Mouse (Mus musculus) right cerebral cortex, postnatal 36 days (tissue): ENCODE measurements at regions not wholly inside any gene's neighbourhood (a gene's known extent, or its start where the extent isn't known, plus 50 kb on each side); places are given as distances from the start of the nearest gene placed in this dataset.
A peak's percentile ranks its signal among the peaks of the same experiment; 100 is the strongest.
"Not testable (repeated sequence)": the region's sequence is repeated elsewhere in the genome, so short reads cannot be mapped to it uniquely, and the experiment has no call there.

Experiments
- DNase-seq, 2 experiments: peaks; one replicate each; pipeline ENCODE4 v3.0.0; 2022; ENCODE audit warnings: low spot score in 2 of 2, mixed read lengths in 1 of 2

DNA sequence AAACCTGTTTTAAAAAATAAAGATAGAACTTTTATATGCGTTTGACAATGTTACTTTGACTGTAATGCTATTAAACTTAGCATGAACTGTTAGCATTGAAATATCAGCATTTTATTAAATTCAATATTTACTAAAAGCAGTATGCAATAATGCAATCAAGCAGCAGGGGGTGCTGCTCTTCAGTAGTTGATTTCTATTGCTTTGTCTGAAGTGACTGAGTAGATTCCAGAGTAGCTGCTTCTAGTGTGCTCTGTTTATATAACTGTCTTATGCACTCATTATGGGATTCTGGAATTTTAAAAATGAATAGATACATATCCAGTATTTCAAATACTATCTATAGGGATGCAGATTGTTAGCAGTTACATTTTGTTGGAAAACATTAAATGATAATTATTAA, 146.2 kb downstream of the Gm28710 start:
- peak in 1 of 2 experiments; percentile 27 for DNase-seq

DNA sequence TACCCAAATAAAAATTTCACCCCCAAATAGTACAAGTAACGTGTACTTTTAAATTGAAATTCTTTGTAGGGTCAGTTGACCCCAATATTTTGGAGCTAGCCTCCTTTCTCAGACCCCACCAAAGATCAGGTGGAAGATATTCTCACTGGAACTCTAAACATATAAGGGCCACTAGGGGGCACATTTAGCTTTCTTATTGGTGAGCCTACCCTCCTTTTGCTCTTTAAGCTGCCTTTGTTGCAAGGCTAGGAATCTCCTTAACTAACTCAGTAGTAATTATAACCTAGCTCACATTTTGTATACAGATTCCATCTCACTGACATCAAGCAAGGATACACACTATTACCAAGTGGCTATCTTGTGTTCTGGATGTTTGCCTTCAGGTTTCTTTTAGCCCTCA, 155.8 kb downstream of the Gm28710 start:
- no peak for DNase-seq

DNA sequence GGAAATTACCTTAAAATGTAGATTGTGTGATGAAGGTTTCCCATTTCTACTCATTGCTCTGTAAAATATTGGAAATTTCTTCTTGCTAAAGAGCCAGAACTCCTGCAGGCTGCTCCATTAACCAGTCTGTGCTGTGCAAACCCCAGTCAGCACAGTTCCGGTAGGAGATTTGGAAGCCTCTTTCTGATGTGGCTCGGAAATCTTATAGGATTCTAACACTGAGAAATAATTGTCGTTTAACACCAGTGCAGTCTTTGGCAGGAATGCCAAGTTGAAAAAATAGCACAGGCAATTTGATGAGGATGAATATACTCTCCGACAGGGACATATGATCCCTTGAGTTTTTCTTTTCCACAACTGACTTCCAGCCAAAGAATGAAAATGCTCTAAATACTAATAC, 176.1 kb downstream of the Gm28710 start:
- DNase-seq = peak; percentile 1

DNA sequence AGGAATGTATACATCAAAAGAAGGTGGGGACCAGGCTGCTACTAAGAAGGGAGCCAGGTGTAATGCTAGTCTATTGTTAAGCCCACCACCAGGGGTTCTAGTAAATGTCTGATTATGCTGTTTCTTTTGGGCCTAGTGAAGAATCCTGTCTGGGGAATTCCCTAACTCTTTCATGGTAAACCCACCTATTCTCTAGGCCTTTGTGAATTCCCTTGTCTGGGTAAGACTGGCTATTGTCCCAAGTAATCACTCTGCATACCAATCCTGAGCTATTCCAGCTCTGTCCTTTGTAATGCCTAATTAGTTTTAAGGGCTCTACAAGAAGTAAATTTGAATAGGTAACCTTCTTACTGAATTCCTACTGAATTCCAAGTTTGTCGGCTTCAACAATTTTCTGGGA, 177.2 kb downstream of the Gm28710 start:
- not testable (repeated sequence) for DNase-seq

DNA sequence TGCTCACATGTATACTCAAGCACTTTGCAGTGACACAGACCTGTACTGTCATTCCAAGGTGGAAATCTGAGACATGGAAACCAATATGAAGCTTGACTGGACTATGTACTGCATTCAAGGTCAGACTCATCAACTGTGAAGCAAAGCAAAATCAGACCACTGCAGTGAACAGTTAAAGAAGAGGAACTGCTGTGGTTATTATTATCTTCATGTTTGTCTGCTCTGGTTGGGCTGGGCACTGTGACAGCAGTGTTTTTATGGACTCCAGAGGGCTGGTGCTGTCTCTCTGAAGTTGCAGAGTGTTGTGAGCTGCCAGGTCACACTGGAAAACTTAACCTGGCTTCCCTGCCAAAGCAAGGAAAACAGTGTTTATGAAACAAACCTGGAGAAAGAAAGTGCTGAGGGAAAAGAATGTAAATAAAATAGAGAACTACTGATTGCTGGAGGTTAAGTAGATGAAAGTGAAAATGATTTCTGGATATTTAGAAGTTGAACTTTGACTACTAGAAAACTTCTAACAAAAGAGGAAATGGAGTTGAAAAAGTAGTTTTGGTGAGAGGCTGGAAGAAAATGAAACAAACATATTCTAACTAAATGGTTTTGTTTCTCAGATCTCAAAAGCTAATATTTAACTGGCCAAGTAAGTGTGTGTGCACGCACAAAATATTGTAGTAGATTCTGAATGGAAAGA, 181.7 kb downstream of the Gm28710 start:
- no peak for DNase-seq

DNA sequence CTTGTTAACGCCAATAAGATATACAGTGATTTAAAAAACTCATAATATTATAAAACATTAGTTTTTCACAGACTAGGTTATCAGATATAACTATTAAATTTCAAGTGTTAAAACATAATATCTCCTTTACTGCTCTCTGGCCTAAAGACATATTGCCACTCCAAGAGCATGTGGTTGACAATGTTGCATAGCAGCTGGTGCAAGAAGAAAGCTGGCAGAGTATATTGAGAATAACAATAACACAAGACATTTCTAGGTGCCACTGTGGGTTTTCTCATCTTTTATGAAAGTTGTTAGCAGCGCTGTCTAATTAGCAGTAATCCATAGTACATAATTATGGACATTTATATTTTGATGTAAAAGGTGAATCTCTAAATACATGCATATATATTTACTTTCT, 184.4 kb downstream of the Gm28710 start:
- DNase-seq = no peak

DNA sequence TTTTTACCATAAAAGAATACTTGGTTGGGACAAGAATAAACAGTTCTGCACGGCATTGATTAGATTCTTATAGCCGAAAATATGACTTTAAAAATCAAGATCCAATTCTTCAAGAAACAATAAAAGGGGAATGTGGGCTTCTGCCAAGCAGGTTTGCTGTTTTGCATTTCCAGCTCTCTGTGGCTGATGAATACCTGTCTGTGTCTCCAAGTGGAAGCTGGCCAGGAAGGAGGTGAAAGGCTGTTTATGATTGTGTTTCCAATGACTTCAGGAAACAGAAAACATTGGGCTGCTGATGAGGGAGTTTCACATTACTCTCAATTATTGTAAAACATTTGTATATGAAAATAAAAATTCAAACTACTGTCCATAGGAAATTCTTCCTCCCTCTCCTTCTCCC, 193.3 kb downstream of the Gm28710 start:
- no peak for DNase-seq

DNA sequence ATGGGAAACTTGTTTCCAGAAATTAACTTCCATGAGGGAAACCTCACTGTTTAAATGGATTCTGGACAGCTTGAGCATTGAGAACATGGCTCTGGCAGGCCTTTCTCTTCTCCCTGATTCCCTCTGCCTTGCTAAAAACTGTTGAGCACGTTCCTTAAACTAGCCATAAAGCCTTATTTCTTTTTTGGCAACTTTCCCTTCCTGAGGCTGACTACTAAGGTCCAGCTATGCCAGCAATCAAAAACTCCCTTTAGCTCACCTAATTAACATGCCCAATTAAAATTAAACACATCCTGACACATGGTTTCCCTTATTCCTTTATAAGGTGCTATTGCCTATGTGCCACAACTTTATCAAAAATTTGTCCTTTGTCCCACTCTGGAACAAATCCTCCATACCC, 199.9 kb downstream of the Gm28710 start:
- DNase-seq = no peak

DNA sequence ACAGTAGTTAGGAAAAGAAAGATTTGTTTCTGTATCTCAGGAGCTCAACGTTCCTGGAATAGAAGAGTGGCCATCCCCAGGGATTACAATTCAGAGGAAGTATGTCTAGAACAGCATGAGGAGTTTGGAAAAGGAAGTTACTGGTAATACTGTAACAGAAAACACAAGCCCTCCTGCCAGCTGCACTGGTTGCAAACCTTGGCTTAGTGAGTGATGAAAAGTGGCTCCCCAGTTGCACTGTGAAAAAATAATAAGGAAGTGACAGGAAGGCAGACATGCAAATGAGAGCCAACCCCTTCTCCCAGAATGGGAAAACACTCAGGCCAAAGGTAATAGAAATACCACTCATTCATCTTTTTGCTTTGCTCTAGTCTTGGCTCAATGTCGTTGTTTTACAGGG, 207.6 kb downstream of the Gm28710 start:
- no peak for DNase-seq

DNA sequence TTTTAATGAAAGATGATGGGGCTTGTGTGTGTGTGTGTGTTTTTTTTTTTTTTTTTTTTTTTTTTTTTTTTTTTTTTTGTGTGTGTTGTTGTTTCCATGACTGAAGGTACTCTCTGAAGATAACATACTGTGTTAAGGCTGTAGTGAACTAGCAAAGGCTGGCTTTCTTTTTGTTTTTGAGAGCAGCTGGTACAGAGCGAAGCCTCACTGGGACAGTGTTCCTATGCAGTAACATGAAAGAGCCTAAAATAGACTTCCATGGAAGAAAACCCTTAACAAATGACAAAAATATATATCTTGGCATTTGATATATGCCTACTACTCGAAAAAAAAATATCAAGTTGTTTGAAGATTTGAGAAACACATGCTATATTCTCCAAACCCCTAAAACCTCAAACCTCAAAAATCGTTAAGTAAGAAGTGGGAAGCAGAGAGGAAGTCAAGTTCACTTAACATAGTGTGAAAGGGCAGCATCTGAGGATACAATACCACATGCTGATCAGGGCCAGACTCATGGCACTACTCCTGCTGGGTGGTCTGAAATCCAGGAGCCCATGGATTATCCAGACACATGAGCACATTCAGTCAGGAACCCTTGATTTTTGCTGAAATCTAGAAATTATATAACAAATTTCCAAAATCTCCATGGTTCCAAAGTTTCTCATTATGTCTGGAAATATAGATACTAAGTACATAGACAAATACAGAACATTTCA, 215.4 kb downstream of the Gm28710 start:
- DNase-seq = peak in 1 of 2 experiments; percentile 1

DNA sequence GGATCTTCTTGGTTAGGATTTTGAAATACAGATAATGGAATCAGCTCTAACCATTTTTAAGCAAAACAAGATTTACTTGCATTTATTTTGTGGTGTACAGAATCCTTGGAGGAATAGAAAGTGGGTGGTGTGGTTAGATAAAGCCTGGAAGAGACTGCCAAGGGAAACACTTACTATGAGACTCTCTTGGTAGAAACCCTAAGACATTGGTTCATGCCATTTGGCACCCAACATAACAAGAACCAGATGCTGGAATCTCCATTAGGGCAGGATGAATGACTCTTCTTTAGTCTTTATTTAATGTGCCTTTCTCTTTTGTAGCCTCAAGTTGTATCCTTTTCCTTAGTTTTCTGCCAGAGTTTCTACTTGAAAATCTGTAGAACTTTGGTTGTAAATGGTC, 230.0 kb downstream of the Gm28710 start:
- no peak for DNase-seq

DNA sequence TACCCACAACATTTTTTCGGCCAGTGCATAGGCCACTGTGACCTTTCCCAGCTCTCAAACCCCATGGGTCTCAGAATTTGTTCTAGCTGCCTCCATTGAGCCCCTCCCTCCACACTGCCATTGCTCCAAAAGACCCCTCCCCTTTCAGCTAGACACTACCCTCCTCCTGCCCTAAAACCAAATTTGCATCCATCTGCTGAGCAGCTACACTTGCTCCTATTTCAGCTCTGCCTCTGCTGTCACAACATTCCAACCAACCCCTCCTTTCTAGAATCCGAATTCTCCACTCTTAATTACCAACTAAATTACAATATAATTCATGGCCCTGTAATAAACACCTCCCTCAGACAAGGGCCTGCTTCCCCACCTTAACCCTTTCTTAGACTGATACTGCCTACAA, 262.3 kb downstream of the Gm28710 start:
- DNase-seq = no peak

DNA sequence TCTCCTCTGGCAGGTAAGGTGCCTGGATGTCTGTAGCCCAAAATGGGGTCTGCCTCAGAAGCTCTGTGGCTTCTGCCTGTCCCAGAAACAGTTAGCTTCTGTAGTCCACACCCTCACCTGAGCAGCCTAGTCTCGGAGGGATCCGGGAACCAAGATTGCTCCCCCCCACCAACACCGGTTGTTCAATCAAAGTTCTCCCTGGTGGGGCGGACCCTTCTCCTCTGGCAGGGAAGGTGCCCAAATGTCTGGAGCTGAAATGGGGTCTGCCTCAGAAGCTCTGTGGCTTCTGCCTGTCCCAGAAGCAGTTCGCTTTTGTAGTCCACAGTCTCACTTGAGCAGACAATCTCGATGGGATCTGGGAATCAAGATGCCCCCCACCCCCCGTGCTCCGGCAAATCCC, 273.0 kb downstream of the Gm28710 start:
- no peak for DNase-seq

DNA sequence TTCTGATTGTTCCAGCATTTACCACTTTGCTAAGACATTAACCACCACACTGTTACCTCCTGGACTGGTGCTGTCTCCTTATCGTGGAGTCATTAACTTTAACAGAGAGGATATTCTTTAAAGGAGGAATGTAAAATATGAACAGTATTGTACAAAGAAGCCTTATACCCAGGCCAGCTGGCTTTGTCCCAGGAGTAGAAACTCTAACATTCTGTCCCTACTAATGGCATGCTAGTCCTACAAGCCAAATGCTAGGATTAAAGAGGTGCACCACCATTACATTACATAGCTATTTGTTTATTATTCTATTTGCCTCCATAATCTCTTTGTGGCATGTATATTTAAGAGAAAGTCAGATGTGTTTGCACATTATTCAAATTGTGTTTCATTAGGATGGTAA, 288.8 kb downstream of the Gm28710 start:
- no peak for DNase-seq

DNA sequence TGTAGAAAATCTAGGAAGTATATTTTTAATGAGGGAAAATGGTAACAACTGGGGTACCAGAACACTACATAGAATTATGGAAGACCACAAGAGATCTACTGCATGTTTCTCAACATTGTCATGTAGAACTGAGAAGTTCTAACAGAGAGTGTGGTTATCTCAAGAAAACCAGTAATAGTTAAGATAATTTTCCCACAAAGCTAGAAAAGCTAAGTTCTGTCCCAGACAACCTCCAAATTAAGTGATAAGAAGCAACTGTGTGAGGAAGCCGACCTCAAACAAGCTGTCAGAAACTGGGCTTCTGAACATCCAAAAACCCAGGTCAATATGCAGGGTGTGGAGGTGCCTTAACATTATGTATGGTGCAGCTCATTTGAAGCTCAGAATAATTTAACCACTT, 261.4 kb upstream of the Speer4f2 start:
- no peak for DNase-seq

DNA sequence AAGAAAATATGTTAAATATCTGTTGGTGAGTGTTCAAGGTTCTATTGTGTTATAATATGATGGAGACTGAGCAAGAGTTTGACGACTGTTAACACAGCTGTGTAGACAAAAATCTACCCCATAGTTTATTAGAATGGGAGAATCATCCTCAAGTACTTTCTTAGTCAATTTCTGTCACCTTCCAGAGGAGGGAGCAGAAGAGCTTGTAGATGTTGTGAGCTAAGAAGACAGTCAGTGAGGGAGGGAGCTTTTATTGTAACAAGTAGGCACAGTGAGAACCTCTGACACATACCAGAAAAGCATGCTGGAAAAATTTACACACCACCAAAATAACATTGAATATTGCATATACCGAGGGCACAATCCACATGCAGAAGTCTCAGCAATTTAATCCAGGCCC, 261.0 kb upstream of the Speer4f2 start:
- DNase-seq = no peak

DNA sequence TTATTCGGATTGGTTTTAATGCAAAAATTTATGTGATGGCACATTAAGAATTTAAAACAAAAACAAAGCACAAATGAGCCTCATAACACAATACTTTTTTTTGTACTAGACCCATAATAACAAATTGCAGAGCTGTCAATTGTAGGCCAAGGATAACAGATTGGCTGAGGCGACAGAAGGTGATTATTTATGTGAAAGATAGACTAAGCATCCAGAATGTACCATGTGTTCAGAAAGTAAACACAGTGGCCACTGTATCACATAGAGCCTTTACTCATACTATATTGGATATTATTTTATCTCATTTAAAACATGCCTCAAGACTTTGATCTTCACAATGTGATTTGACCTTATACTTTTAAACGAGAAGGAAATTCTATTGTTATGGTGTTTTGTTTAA, 257.9 kb upstream of the Speer4f2 start:
- DNase-seq = no peak

DNA sequence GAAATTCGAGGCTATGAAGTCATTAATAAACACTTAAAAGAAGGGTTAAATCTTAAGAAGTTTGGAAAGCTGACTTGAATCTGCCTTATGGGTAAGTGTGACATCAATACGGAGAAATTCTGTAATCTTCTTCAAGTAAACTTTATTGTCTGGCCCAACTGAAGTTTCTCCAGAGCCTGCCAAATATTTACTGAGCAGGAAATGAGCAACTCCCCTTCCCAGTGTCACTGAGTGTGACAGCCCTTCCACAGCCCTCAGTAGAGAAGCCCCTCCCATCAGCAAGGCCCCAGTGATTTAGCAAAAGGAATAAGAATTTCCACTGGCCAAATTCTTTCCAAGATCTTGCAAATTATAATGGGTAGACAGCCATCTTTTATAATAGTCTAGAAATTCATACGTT, 256.9 kb upstream of the Speer4f2 start:
- DNase-seq = no peak

DNA sequence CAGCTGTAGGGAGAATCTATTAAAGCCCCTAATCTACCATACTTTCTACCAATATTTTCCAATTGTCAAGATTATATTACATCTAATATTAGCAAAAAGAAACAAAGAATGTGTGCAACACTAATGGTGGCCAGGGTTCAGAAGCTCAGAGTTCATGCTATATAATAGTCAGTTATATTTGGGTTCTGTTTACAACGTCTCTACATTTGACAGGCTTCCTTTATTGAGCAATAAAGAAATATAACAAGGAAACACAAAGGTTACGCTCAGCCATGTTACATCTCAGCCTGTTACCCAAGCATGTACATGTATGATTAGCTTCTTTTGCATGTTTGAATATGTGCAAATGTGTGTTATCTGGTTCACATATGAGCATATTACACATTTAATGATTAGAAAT, 247.7 kb upstream of the Speer4f2 start:
- DNase-seq = no peak

DNA sequence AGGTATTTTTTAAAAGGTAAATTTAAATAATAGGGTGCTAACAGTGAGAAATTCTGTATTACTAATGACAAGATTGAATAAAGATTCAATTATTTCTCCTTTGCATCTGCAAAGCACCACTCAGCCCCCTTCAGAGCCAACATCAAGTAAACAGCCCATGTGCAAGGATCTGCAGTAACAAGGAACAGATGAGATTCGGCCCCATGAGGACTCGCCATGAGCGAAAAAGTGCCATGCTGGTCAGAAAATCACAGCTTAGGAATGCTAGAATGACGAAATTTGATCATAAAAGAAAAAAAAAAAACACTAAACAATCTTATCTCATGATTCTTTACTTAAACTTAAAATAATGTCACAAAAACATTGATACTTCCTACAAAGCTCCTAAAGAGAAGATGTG, 245.5 kb upstream of the Speer4f2 start:
- no peak for DNase-seq

DNA sequence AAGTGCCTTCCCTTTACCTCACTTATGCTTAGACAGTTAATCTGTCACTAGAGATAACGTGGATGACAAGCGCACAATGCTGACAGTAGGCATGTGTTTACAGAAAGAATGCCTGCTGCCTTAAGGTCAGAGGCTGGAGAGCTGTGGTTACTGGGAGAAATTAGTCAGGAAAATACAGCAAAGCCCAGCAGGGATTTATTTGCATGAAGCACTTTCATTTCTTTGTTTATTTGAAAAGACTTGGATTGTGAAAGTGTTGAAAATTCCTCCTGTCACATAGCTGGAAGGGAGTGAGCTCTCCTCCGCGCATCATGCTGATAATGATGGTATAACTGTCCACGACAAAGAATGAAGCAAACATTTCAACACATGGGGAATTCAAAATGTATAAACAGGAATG, 237.5 kb upstream of the Speer4f2 start:
- no peak for DNase-seq

DNA sequence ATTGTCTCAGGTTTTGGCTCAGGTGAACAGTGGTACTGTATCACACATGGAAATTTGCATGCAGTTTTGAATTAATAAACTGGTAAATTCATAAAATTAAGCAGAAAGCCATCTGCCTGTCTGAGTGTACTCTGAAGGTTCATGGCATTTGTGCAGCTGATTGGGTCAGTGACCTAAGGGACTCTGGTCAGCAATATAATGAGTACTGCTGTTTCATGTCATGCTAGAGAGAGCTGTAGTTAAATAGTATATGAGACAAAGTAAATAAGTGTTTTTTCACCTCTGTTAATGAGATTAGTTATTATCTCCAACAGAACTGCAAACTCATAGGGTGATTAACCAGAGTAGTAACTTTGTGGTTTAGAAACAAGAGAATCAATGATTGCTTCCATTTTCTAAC, 231.4 kb upstream of the Speer4f2 start:
- DNase-seq = no peak

DNA sequence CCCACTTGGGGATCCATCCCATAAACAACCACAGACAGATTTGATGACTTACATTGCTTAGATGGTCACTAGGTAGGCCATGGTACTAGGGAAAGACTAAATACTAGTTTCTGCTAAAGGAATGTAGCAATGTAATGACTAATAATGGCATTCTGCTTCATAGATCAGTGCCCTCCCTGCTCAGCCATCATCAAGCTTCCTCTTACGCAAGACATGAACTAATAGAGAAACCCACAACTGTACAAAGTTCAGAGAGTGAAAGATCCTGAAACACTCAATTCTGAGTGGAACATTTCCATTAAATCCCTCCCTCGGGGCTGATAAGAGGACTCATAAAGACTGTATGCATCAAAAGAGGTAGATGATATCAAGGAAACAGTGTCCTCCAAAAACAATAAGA, 198.4 kb upstream of the Speer4f2 start:
- DNase-seq = no peak

DNA sequence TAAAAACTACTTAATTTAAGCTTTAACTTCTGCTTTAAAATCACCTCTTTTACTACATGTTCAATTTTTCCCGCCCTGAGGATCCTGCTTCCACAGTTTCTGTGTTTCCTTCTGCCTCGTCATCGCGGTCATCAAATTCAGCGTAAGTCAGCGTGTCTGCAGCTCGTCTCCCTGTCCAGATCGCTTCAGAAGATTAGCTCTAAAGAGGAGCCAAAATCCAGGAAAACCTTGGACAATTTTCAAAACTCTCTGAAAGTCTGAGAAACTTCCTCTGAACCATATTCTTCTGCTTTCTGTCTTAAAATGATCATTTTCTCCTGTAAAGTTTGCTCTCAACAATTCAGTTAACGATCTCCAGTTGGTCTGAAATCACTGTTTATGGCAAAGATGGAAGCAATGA, 196.2 kb upstream of the Speer4f2 start:
- no peak for DNase-seq
